Mouse (Mus musculus): ENCODE measurements around the gene Galntl6. TPM values are rescaled to one million over a fixed set of nuclear protein-coding genes. Genes with fewer than 3 reads are reported as not detected.

The Galntl6 gene
- polyA plus RNA-seq, 1 experiment from 2014 or later: 15.9 TPM

DNA sequence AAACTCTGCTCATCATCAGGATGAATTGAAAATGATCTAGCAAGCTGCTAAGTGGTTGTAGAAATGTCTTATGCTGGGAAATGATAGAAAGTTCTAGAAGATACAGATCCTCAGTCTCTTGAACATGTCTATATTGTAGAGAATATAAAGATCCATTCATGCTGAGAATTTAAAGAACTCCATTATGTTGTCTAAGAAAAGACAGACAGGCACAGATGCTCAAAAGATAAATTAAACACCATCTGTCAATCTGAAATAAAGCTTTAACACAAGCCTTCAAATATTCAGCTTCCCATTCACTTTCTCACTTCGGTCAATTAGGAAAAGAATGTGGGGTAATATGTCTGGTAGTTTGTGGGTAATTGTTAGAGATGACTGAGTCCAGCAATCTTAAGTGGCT lies 658.8 kb downstream of the Galntl6 start:
- WGBS: 13% methylated on average over 1 of the region's 1 CpGs
- Histone ChIP-seq H3K36me3 (ENCODE audit: control insufficient read depth, insufficient read depth) (no peaks in the 10 kb centered on the region), H3K9me3 (ENCODE audit: control insufficient read depth, low read length) (no peaks in the 10 kb centered on the region), H3K27ac (ENCODE audit: low read length) (peak overlapping the region; percentile 27), H3K4me1 (replicated peaks; ENCODE audit: control insufficient read depth, insufficient read depth, low read length) (no peaks in the 10 kb centered on the region), H3K27me3 (replicated peaks; ENCODE audit: control insufficient read depth, insufficient read depth, low read length) (no peaks in the 10 kb centered on the region), H3K4me2 (ENCODE audit: low read length) (no peak overlapping the region), H3K9ac (replicated peaks; ENCODE audit: low read depth, low read length) (no peak overlapping the region), H3K4me3 (replicated peaks; ENCODE audit: low read length) (no peak overlapping the region)
- ATAC-seq: peak; percentile 86

DNA sequence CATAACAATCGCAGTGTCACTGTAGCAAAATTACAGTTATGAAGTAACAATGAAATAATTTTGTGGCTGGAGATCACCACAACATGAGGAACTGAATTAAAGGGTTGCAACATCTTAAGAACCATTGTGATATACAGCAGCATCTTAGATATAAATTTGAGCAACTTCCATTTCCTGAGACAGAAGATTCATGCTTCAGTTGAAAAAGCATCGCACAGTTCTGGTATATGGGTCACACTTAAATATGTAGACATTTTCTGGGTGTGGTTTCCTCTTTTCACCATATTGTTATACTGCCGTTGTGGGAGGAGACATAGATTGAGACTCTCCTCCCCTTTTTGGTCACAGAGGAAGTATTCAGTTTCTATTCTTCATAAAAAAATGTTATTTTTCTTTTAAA lies 667.6 kb downstream of the Galntl6 start:
- Histone ChIP-seq H3K27ac (ENCODE audit: low read length) (no peak overlapping the region), H3K4me2 (ENCODE audit: low read length) (no peak overlapping the region), H3K27me3 (replicated peaks; ENCODE audit: control insufficient read depth, insufficient read depth, low read length) (no peaks in the 10 kb centered on the region), H3K4me3 (replicated peaks; ENCODE audit: low read length) (no peak overlapping the region), H3K4me1 (replicated peaks; ENCODE audit: control insufficient read depth, insufficient read depth, low read length) (no peaks in the 10 kb centered on the region), H3K9me3 (ENCODE audit: control insufficient read depth, low read length) (no peaks in the 10 kb centered on the region), H3K36me3 (ENCODE audit: control insufficient read depth, insufficient read depth) (no peaks in the 10 kb centered on the region), H3K9ac (replicated peaks; ENCODE audit: low read depth, low read length) (no peak overlapping the region)
- 93% methylated on average over 3 of the region's 3 CpGs for WGBS
- no peak for ATAC-seq

DNA sequence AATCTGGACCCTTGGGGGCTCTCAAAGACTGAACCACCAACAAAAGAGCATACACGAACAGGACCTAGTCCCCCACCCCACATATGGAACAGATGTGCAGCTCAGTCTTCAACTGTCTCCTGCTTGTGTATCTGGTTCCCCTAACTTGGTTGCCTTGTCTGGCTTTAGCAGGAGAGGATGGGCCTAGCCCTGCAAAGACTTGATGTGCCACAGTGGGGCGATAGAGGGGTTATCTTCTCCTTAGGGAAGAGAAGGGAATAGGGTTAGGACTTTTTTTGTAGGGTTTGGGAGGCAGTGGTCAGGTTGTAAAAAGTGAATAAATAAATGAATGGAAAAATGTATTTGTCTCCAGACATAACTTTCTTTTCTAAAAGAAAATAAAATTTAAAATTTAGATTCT lies 678.2 kb downstream of the Galntl6 start:
- H3K4me3 ChIP-seq (replicated peaks; ENCODE audit: low read length): no peak overlapping the region
- H3K27me3 ChIP-seq (replicated peaks; ENCODE audit: control insufficient read depth, insufficient read depth, low read length): no peaks in the 10 kb centered on the region
- no peak overlapping the region for H3K27ac ChIP-seq (ENCODE audit: low read length)
- no peaks in the 10 kb centered on the region for H3K36me3 ChIP-seq (ENCODE audit: control insufficient read depth, insufficient read depth)
- WGBS: 30% methylated on average over 2 of the region's 2 CpGs
- no peak overlapping the region for H3K9ac ChIP-seq (replicated peaks; ENCODE audit: low read depth, low read length)
- ATAC-seq: no peak
- no peak overlapping the region for H3K4me2 ChIP-seq (ENCODE audit: low read length)
- no peaks in the 10 kb centered on the region for H3K4me1 ChIP-seq (replicated peaks; ENCODE audit: control insufficient read depth, insufficient read depth, low read length)
- H3K9me3 ChIP-seq (ENCODE audit: control insufficient read depth, low read length): no peaks in the 10 kb centered on the region

DNA sequence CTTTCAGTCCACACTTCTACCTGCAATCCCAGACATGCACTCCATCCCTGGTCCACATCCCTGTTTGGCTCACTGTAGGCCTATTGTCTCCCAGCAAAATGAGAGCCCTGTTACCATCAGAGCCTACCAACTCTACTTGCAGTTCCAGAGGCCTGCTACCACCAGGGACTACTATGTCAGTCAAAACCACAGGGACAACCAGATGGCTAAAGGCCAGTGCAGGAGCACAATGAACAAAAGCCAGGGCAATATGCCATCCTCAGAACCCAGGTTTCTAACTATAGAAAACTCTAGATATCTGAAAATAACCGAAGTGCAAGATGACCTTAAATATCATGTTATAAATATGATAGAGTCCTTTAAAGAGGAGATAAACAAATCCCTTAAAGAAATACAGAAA lies 683.7 kb downstream of the Galntl6 start:
- no peaks in the 10 kb centered on the region for H3K27me3 ChIP-seq (replicated peaks; ENCODE audit: control insufficient read depth, insufficient read depth, low read length)
- no peaks in the 10 kb centered on the region for H3K4me1 ChIP-seq (replicated peaks; ENCODE audit: control insufficient read depth, insufficient read depth, low read length)
- H3K9ac ChIP-seq (replicated peaks; ENCODE audit: low read depth, low read length): no peak overlapping the region
- no peak overlapping the region for H3K4me3 ChIP-seq (replicated peaks; ENCODE audit: low read length)
- no peak overlapping the region for H3K4me2 ChIP-seq (ENCODE audit: low read length)
- H3K36me3 ChIP-seq (ENCODE audit: control insufficient read depth, insufficient read depth): no peaks in the 10 kb centered on the region
- no peak for ATAC-seq
- WGBS: 92% methylated on average over 1 of the region's 1 CpGs
- no peaks in the 10 kb centered on the region for H3K9me3 ChIP-seq (ENCODE audit: control insufficient read depth, low read length)
- H3K27ac ChIP-seq (ENCODE audit: low read length): no peak overlapping the region

DNA sequence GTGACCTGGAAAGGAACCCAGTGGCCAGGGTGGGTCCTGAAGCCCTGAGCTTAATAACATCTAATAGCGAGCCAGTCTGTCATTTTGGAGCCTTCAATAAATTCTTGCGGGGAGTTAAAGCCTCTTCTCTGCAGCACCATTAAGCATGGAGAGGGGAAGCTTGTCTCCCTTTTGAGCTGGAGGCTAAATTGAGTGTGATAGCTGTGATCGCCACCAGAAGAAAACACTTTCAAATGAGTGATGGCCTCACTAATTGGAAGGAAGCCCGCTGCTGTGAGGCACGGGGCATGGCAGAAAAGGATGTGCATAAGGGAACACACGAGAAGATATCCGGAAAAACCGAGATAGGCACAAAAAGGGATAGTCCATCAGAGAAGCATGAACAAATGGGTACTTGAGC lies 694.6 kb downstream of the Galntl6 start:
- no peak overlapping the region for H3K9ac ChIP-seq (replicated peaks; ENCODE audit: low read depth, low read length)
- H3K4me3 ChIP-seq (replicated peaks; ENCODE audit: low read length): no peak overlapping the region
- H3K27ac ChIP-seq (ENCODE audit: low read length): no peak overlapping the region
- H3K36me3 ChIP-seq (ENCODE audit: control insufficient read depth, insufficient read depth): no peaks in the 10 kb centered on the region
- no peaks in the 10 kb centered on the region for H3K9me3 ChIP-seq (ENCODE audit: control insufficient read depth, low read length)
- no peak overlapping the region for H3K4me2 ChIP-seq (ENCODE audit: low read length)
- no peaks in the 10 kb centered on the region for H3K4me1 ChIP-seq (replicated peaks; ENCODE audit: control insufficient read depth, insufficient read depth, low read length)
- ATAC-seq: no peak
- H3K27me3 ChIP-seq (replicated peaks; ENCODE audit: control insufficient read depth, insufficient read depth, low read length): no peaks in the 10 kb centered on the region
- 62% methylated on average over 8 of the region's 8 CpGs for WGBS

DNA sequence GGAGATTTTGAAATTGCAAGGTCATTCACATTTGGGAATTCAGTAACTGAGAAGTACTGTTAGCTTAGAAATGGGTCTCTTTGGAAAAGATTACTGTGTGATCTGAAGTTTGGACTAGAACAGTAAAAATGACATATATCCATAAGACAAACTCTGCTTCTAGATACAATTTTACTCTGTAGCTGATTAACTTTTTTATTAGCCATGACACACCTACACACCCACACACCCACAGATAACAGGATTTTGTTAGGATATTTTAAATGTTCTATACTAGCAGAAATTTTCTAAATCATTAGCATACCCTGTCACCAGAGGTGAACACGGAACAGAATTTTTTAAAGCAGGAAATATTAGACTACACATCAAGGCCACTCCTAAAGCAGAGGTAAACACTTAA lies 722.7 kb downstream of the Galntl6 start:
- no peaks in the 10 kb centered on the region for H3K27me3 ChIP-seq (replicated peaks; ENCODE audit: control insufficient read depth, insufficient read depth, low read length)
- ATAC-seq: no peak
- no peak overlapping the region for H3K27ac ChIP-seq (ENCODE audit: low read length)
- H3K36me3 ChIP-seq (ENCODE audit: control insufficient read depth, insufficient read depth): no peaks in the 10 kb centered on the region
- H3K4me1 ChIP-seq (replicated peaks; ENCODE audit: control insufficient read depth, insufficient read depth, low read length): no peaks in the 10 kb centered on the region
- H3K9me3 ChIP-seq (ENCODE audit: control insufficient read depth, low read length): no peaks in the 10 kb centered on the region
- 94% methylated on average over 1 of the region's 1 CpGs for WGBS
- H3K4me3 ChIP-seq (replicated peaks; ENCODE audit: low read length): no peak overlapping the region
- H3K4me2 ChIP-seq (ENCODE audit: low read length): no peak overlapping the region
- no peak overlapping the region for H3K9ac ChIP-seq (replicated peaks; ENCODE audit: low read depth, low read length)

GRCm38 (mm10) chr8:58146961-58147360 lies 765.5 kb downstream of the Galntl6 start:
- H3K9me3 ChIP-seq (ENCODE audit: control insufficient read depth, low read length): no peaks in the 10 kb centered on the region
- H3K36me3 ChIP-seq (ENCODE audit: control insufficient read depth, insufficient read depth): no peaks in the 10 kb centered on the region
- peak; percentile 88 for ATAC-seq
- no peak overlapping the region for H3K9ac ChIP-seq (replicated peaks; ENCODE audit: low read depth, low read length)
- no peak overlapping the region for H3K27ac ChIP-seq (ENCODE audit: low read length)
- no peak overlapping the region for H3K4me3 ChIP-seq (replicated peaks; ENCODE audit: low read length)
- 16% methylated on average over 1 of the region's 1 CpGs for WGBS
- H3K27me3 ChIP-seq (replicated peaks; ENCODE audit: control insufficient read depth, insufficient read depth, low read length): no peaks in the 10 kb centered on the region
- H3K4me1 ChIP-seq (replicated peaks; ENCODE audit: control insufficient read depth, insufficient read depth, low read length): no peaks in the 10 kb centered on the region
- H3K4me2 ChIP-seq (ENCODE audit: low read length): no peak overlapping the region

GRCm38 (mm10) chr8:58086733-58087132 lies 825.7 kb downstream of the Galntl6 start:
- peak; percentile 59; the same call in 1 of the 2 replicates for ATAC-seq
- Histone ChIP-seq H3K27me3 (replicated peaks; ENCODE audit: control insufficient read depth, insufficient read depth, low read length) (no peaks in the 10 kb centered on the region), H3K9me3 (ENCODE audit: control insufficient read depth, low read length) (no peaks in the 10 kb centered on the region), H3K4me1 (replicated peaks; ENCODE audit: control insufficient read depth, insufficient read depth, low read length) (0 out of 2 replicates have a peak, but pooled peaks cover 2% of the 10 kb centered on the region), H3K4me3 (replicated peaks; ENCODE audit: low read length) (no peak overlapping the region), H3K4me2 (ENCODE audit: low read length) (no peak overlapping the region; the same call in 1 of the 2 replicates), H3K36me3 (ENCODE audit: control insufficient read depth, insufficient read depth) (no peaks in the 10 kb centered on the region), H3K27ac (ENCODE audit: low read length) (no peak overlapping the region), H3K9ac (replicated peaks; ENCODE audit: low read depth, low read length) (no peak overlapping the region)
- 5% methylated on average over 4 of the region's 4 CpGs for WGBS

DNA sequence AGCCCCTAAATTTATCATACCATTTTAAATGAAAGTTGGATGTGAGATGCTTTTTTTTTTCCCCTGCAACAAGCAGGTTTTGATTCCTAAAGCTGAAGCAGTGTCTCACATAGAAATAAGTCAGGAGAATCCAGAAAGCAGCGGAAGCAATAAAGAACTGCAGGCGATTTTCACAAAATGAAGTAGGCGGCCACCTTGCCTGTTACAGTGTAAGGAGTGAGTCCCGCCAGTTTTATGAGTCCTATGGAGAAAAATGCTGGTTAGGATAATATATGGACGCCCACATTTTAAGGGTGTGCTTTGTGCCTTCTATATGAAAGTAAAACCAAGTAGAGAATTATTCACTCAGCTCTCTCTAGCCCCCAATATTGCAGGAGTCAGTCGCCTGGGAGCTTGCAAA lies 827.5 kb downstream of the Galntl6 start:
- no peak overlapping the region for H3K4me2 ChIP-seq (ENCODE audit: low read length)
- ATAC-seq: no peak
- 82% methylated on average over 6 of the region's 6 CpGs for WGBS
- no peaks in the 10 kb centered on the region for H3K36me3 ChIP-seq (ENCODE audit: control insufficient read depth, insufficient read depth)
- H3K9ac ChIP-seq (replicated peaks; ENCODE audit: low read depth, low read length): no peak overlapping the region
- 0 out of 2 replicates have a peak, but pooled peaks cover 2% of the 10 kb centered on the region for H3K4me1 ChIP-seq (replicated peaks; ENCODE audit: control insufficient read depth, insufficient read depth, low read length)
- H3K4me3 ChIP-seq (replicated peaks; ENCODE audit: low read length): no peak overlapping the region
- no peaks in the 10 kb centered on the region for H3K27me3 ChIP-seq (replicated peaks; ENCODE audit: control insufficient read depth, insufficient read depth, low read length)
- H3K9me3 ChIP-seq (ENCODE audit: control insufficient read depth, low read length): no peaks in the 10 kb centered on the region
- no peak overlapping the region for H3K27ac ChIP-seq (ENCODE audit: low read length)

DNA sequence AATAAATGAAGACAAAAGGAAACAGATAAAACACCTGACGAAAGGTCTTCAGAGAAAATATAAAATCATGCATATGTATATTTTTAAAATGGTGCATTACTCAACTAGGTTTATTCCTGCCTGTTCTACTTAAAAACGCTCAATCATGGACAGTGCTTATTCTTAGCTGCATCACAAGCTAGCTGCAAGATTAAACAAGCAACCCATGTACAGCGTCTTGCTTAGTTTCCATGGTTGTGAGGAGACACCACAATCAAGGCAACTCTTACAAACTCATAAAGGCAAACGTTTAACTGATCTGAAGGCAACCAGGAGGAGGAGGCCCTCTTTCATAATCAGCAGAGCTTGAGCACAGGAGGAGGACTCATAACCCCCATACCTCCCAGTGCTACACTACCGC lies 830.7 kb downstream of the Galntl6 start:
- Histone ChIP-seq H3K4me1 (replicated peaks; ENCODE audit: control insufficient read depth, insufficient read depth, low read length) (0 out of 2 replicates have a peak, but pooled peaks cover under 1% of the 10 kb centered on the region), H3K36me3 (ENCODE audit: control insufficient read depth, insufficient read depth) (no peaks in the 10 kb centered on the region), H3K4me3 (replicated peaks; ENCODE audit: low read length) (no peak overlapping the region), H3K4me2 (ENCODE audit: low read length) (no peak overlapping the region), H3K9ac (replicated peaks; ENCODE audit: low read depth, low read length) (no peak overlapping the region), H3K27ac (ENCODE audit: low read length) (no peak overlapping the region), H3K27me3 (replicated peaks; ENCODE audit: control insufficient read depth, insufficient read depth, low read length) (no peaks in the 10 kb centered on the region), H3K9me3 (ENCODE audit: control insufficient read depth, low read length) (no peaks in the 10 kb centered on the region)
- WGBS: 83% methylated on average over 5 of the region's 5 CpGs
- no peak for ATAC-seq
